Mouse (Mus musculus): ENCODE results near the gene Dguok.

The Dguok gene

DNA sequence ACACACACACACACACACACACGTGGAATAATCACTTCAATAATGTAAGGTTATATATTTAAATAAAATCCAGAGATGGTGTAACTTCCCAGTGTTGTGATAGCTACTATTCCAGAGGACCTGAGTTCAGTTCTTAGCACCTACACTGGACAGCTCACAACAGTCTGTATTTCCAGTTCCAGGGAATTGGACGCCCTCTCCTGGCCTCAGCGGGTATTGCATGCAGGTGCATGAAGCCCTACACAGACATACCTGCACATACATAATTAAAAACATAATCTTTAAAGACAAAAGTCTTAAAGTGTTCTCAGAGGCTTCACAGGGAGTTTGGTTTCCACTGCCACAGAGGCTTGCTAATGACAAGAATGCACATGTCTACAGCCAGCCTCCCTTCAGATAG is 6.3 kb downstream of the Dguok start:
- DNase-seq (ENCODE audit: low spot score in 2 of 2): no peak

DNA sequence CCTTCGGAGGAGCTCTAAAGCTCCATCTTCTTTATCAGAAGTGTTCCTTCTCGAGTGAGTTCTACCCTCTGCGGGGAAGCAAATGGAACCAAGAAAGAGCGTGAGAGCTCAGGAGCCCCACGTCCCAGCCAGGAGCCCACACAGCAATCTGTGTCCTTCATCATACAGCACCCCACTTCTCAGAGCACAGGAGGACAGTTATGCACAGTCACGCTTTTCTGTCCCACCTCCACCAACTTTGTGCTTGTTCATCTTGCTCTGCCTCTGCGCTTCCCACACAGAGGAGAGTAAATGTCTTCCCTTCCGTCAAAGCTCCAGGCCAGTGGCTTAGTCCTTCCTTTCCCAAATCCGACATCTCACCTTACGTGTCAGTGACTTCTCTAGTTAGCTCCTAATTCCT is 7.7 kb downstream of the Dguok start:
- DNase-seq (ENCODE audit: low spot score in 2 of 2): no peak

DNA sequence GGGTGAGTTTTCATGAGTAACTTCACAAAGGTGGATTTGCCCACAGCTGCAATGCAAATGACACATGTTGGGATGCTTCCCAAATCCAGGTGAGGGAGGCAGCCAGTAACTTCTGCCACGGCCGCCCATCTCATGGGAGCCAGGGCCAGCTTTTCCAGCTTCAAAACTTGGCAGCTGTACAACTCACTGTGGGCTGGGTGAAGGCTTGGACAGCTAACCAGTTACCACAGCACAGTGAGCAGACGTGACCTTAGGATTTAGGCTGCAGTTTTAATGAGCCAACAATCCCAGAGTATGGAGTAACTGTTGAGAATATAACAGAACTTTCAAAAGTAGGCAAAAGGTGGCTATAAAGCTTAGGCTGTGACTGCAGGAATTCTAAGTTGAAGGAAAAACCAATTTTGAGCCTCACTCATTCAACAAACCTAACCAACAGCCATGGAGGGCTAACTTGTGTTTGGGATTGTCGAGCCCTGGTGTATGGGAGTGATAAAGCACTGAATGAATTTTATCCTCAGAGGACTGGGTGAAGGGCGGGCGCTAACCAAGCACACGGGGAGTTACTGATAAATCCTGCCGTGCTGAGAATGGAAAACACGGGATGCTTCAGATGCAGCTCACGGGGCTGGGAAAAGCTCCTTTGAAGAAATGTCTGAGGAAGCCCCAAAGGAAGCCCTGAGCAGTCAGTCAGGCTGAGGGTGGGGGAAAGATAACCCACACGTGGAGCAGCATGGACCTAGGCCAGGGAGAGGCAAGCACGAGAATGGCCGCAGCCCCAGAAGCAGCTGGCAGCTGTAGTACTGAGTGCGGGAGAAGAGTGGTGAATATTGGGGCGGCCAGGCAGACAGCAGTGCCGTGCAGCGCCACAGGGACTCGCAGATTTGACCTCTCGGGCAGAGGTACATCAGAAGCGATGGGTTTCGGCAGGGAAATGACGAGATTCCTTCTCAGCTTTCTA is 9.7 kb downstream of the Dguok start:
- DNase-seq (ENCODE audit: low spot score in 2 of 2): peak in 1 of 2 experiments; percentile 29

DNA sequence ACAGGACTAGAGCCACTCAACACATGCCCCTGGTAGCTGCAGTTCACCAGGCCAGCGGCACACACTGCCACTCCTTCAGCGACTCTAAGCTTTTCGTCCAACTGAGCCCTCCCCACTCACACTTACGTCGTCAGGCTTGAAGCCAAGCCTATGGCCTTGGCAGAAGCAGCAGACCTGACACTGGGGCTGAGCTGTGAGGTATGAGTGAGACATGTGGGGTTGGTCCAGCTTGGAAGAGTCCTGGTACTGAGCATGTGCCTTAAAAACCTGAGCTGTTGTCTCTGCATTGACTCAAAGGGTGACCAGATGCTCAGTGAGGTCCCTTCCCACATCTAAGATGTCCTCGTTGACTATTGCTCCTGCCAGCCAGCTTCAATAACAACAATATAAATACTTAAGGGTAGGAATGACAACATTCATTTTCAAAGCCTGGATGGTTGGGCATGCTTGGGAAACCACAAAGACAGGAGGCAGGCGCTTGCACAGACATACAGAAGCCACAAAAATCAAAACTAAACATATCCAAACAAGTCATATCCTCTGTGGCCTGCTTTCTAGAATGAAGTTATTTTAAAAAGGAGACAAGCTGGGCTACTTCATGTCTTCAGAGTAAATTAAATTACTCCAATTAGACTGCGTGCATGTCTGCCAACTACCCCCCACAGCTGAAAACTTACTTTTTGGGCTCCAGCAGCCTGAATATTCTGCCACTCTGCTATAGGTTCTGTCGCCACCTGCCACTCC is 10.6 kb downstream of the Dguok start:
- no peak for DNase-seq (ENCODE audit: low spot score in 2 of 2)

DNA sequence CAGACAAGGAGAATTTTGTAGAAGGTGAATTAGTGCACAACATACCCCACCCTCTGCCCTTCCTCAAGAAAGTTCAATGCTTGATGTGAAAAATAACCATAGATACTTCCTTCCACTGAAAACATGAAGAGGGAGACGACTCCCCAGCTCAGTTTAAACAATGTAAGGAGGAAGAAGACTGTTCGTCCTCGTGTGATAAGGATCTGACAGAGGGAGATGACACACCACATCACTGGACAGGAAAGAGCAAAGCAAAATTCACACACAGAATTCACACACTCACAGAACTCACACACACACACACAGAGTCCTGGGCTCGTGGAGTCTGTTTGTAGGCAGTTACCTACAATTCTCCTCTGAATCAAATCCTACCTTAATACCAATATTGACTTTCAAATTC is 16.1 kb downstream of the Dguok start:
- no peak for DNase-seq (ENCODE audit: low spot score in 2 of 2)

DNA sequence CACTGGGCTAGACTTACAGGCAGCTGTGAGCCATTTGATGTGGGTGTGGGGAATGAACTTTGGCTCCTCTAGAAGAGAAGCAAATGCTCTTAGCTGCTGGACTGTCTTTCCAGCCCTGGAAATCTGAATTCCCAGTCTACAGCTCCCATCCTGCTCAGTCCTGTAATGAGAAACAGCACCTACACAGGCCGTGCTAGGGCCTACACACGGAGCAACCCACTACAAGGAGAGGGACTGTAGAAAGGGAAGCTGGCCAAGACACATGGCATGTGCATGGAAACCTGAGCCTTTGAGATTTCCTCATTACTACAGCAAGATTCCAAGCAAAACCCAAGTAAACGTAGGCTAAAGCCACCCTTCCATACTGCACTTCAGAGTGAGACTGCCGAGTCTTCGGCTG is 18.6 kb downstream of the Dguok start:
- DNase-seq (ENCODE audit: low spot score in 2 of 2): no peak

DNA sequence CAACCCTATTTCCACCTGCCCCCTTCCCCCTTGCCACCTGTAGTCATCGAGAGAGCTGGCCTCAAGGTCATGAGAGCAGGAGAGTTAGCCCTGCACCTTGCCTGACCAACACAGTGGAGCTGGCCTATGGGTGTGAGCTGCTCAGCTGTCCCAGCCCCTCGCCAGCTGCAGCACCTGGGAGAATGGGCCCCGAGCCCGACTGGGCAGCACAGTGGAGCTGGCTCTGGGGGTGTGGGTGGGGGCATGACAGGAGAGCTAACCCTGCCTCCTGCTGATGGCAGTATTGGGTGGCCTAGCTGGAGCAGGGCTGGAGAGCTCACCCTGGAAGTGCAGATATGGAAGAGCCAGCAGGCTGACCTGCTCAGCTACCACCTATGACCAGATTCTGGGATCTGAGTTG is 19.5 kb downstream of the Dguok start:
- DNase-seq (ENCODE audit: low spot score in 2 of 2): no peak

DNA sequence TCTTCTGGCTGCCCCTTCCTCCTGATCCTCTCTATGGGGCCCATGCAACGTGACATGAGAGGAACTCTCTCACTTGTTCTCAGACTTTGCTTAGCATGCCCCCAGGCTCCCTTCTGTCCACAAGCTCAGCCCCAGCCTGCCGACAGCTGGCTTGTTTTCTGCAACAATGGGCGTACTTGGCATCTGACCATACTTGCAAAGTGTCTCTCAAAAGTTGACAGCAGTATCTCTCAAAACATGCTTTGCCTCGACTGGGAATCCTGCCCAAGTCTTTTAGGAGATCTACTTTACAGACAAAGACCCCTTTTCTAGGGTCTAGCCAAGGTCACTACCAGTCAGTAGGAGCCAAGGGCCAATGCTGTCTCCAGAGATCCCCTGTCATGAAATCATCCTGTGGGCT is 20.9 kb downstream of the Dguok start:
- DNase-seq (ENCODE audit: low spot score in 2 of 2): no peak

DNA sequence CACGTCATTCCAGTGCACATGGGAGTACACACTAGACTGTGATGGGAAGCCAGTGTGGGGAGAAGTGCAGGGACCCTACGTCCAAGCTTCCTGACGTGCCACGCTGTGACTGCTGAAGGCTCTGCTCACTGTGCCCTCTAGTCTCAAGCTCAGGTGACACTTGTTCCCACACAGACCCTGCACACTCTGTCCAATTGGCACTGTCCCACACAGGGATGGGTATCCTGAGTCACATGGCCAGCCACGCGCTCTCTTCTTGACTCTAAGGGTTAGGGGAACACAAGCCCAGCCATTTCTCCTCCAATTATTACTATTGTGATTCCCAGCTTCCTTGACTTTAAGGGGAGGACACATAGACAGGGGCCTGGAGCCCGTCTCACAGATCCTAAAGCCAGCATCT is 23.0 kb downstream of the Dguok start:
- no peak for DNase-seq (ENCODE audit: low spot score in 2 of 2)

DNA sequence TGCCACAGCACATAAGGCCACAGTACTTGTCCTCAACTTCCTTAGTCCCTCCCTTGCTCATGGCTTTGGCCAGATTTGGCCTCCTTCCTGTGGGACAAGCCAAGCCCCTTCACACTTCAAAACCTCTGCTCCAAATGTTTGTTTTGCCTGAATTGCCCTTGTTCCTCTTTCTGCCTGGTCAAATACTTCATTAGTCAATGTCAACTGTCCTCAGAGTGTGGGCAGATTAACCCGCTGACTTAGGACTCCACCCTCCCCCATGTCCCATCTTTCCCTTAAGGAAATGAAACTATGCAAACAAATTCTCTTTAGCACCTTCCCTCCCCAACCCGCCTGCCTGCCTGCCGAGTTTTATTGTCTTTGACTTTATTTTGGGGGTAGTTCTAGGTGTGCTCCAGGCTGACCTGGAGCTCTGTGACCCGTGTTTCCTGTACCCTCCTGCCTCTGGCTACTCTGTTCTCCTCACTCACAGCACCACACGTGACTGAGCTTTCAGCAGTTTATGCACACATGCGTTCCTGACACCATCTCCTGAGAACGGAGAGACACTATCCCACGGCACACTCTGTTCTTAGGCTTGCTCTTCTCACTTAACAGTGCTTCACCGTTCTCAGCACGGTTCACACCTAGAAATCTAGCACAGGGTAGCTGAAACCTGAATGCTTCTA is 24.2 kb downstream of the Dguok start:
- no peak for DNase-seq (ENCODE audit: low spot score in 2 of 2)

DNA sequence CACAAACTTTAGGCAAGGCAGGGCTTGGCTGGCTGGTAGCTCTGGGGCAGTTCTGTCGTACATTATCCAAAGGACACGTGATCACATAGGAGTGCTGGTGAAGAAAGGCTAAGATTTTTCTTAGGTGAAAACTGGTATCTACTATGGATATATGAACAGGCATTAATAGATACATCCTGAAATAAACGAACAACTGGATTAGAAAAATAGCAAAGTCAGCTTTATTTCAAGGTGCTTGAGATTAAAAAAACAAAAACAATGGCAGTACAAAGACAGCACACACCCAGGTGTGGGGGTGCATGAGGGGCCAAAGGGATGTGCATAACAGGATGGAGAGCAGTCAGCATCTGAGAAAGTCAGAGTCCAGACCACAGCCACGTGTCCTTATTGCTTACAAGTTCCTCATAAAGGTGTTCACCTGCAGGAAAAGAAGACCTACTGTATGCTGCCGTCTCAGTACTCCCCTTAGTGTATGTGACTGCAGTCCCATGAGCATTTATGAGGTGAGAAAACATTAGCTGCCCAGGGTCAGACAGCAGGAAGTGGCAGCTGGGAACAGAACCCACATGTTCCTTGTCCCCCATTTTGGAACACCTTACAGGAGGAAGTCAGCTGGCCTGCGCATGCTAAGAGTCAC is 26.6 kb downstream of the Dguok start:
- DNase-seq (ENCODE audit: low spot score in 2 of 2): no peak

DNA sequence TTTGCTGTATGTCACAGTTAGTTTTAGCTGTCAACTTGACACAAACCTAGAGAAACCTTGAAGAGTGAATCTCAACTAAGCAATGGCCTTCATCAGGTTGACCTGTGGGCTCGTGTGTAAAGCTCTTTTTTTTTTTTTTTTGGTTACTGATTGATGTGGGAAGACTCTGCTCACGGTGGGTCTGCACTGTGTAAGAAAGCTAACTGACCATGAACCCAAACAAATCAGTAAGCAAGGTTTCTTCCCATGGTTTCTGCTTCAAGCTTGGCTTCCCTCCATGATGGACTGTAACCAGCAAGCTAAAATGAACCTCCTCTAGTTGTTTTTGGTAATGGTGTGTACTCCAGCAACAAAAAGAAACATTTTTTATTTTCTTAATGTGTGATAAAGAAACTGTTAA is 27.6 kb downstream of the Dguok start:
- DNase-seq (ENCODE audit: low spot score in 2 of 2): no peak

DNA sequence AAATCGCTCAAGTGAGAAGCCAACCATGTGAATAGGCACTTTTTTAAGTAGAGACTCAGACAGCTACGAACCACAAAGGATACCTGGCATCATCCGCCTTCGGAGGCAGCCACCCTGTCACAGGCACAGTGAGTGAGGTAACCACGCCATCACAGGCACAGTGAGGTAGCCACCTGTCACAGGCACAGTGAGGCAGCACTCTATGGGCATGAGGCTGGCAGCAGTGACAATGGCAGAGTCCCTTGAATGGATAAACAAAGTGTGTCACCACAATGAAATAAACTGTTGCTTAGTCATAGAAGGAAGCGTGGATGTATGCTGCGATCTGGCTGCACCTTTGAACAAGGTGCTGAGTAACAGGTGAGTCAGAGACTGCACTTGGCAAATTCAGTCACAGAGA is 28.1 kb downstream of the Dguok start:
- DNase-seq (ENCODE audit: low spot score in 2 of 2): no peak

DNA sequence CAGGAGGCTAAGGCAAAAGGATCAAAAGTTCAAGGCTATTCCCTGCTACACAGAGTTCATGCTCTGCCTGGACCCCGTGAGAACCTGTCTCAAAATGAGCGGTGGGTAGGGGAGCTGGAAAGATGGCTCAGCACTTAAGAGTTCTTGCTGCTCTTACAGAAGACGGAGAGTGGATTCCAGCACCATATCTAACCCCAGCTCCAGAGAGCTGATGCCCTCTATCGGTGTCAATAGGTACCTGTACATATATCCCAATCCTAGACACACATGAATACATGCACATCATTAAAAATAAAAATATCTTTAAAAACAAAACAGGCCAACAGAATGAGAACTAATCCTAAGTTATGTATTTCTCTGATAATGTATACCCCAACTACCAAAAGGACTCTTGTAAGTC is 28.6 kb downstream of the Dguok start:
- no peak for DNase-seq (ENCODE audit: low spot score in 2 of 2)

DNA sequence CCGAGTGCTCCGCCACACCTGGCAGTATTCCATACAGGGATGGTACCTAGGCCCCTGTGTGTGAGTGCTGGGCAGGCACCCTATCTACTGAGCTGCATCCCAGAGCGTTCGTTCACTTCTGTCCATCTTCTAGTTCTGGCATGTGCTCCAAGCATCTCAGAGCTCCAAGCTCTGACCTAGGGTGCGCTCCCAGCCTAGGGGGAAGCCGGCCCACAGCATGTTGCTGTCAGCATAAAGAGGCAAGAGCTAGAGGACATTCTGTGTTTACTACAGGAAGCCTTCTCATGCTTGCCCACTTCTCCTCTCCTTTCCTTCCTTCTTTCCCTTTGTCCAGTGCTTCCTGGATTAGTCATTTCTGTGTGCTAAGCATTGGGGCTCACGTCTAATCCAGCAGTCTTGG is 31.3 kb downstream of the Dguok start:
- DNase-seq (ENCODE audit: low spot score in 2 of 2): no peak

DNA sequence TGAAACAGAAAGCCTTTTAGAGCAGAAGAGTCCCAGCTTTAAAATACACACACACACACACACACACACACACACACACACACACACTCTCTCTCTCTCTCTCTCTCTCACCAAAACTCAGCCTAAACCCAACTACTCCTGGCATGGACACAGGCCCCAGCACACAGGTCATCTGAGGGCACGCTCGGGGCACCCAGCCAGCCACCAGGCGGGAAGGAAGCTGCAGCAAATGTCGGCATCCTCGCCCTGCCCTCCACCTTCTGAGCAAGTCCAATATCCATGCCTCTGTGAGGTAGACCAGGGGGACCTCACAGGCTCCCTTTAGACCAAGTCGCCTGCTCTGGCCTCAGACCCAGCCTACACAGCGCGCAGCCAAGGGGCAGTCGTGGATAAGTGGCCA is 33.5 kb downstream of the Dguok start:
- DNase-seq (ENCODE audit: low spot score in 2 of 2): peak in 1 of 2 experiments; percentile 60

DNA sequence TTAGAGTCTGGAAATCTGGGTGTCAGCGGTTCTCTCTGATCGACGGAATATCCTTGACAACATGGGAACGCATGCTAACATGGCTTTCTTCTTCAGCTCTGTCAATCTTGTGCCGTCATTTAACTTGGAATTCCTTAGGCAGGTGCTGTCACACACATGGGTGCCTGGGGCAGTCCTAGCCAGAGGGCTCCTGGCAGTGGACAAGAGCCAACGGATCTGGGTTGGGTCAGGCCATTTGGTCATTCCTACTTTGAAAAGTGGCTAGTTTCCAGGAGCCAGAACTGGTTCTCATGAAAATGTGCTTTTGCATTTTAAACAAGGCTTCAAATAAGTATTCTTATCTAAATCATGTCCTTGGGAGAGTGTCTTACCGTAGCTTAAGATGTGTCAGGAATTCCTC is 35.0 kb downstream of the Dguok start:
- no peak for DNase-seq (ENCODE audit: low spot score in 2 of 2)

DNA sequence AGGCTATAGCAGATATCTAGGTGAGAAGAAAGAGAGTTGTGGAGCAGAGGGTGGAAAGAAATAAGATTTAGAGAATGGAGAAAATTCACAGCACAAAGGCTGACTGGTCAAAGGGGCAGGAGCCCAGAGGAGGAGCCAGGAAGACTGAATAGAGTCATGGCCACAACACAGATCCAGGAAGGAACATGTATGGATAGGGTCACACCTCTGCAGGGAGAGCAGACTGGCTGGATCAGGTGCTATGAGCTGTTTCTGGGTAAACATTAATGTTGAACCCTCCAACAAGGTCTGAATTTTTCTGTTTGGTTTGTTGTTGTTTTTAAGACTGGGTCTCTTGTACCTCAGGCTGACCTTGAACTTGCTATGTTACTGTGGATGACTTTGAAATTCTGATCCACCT is 42.8 kb downstream of the Dguok start:
- DNase-seq (ENCODE audit: low spot score in 2 of 2): no peak

DNA sequence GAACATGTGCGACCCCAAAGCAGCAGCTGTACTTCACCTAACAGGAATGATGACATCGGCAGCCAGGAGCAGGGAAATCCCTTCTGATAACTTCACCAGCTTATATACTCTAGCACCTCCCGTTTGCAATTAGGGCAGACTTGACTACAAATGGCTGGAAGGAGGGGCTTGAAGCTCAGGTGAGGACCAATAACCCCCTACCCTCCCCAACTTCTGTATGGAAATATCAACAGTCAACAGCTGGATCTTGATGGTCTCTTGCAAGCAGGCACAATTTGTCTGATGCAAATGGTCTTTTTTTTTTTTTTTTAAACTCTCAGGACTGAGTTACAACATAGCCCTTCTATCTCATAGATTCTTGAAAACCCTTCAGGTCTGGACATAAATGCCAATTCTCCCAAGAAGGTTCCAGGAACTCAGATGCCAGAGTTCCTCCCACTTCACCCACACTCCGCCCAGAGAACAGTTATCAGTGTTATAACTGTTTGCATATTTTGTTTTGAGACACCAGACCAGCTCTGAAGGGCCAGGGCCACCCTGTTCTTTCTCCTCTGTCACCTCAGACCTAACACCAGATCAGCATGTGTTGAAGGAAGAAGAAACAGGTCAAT is 47.6 kb downstream of the Dguok start, which contains the start of gene Tet3:
Tet3 (minus strand) TSS at position 51 of the 611 bp plus-strand sequence.
- DNase-seq (ENCODE audit: low spot score in 2 of 2): no peak

DNA sequence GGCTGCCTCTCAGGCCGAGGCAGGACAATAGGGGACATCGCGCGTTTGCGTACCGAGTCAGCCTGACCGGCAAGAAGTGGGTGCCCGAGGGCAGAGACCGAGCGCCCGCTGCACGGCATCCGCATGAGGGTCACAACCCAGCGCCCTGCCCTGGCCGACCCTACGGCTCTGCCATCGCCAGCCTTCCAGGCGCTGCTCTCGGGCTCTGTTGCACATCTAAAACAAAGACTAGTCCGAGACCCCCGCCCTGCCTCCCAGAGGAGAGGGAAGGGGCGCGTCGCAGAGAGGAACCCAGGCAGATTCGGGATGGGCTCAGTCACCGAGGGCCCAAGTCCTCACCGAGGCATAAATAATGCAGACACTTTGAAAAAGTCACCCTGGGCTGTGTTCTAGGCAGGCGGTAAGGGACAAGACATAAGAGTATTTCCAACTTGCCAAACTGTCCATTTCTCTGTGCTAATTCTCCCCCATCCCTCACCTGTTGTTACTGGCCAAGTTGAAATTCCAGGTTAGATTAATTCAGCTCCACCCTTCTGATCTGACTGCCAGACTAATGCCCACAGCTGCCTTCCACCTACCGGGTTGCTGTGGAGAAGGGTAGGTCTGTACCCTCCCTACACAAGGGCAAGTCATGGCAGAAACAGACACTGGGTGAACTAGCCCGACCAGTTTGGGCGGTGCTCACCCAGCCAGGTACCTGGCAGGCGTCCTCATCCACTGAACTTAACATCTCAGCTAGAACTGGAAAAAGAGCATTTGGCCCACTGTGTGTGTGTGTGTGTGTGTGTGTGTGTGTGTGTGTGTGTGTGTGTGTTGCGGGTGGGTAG is 49.6 kb downstream of the Dguok start:
- DNase-seq (ENCODE audit: low spot score in 2 of 2): peak; percentile 78 to 84
